Mouse (Mus musculus) G1E (cell line): ENCODE results near the gene Kcmf1. TPM values are rescaled to one million over a fixed set of nuclear protein-coding genes. Genes with fewer than 3 reads are reported as not detected.

Experiments
- ATAC-seq: 2 replicates; pipeline ENCODE4 v1.8.0; 2016; ENCODE audit warnings: mild to moderate bottlenecking; ENCODE audit not compliant: insufficient number of reproducible peaks, poor library complexity, low FRiP score, severe bottlenecking; ENCODE audit errors: extremely low read depth
- DNase-seq: peaks from one replicate; pipeline ENCODE4 v3.0.0; 2012; ENCODE audit warnings: low spot score
- H3K27me3 ChIP-seq: 2 replicates; pipeline ENCODE4 v1.6.1; 2012; ENCODE audit warnings: mild to moderate bottlenecking, low read length, inconsistent platforms; ENCODE audit not compliant: insufficient read depth
- H3K36me3 ChIP-seq: replicated peaks from 2 replicates; pipeline ENCODE3; 2012; ENCODE audit warnings: mild to moderate bottlenecking, inconsistent platforms
- H3K4me1 ChIP-seq: 2 replicates; pipeline ENCODE4 v1.6.1; 2012; ENCODE audit warnings: low read depth, low read length, inconsistent platforms, mixed read lengths; ENCODE audit not compliant: insufficient read depth
- H3K4me3 ChIP-seq: 2 replicates; pipeline ENCODE4 v1.5.1; 2012; ENCODE audit warnings: low read depth, mild to moderate bottlenecking, inconsistent platforms, low read length, moderate library complexity, mixed read lengths
- H3K9me3 ChIP-seq: replicated peaks from 2 replicates; pipeline ENCODE4 v1.6.1; 2012; ENCODE audit warnings: inconsistent platforms
- CTCF ChIP-seq: IDR thresholded peaks from 2 replicates; pipeline ENCODE4 v1.5.1; 2012; ENCODE audit warnings: low read depth, low read length, inconsistent platforms, mixed read lengths
- GATA1 ChIP-seq: IDR thresholded peaks from 2 replicates; pipeline ENCODE4 v1.6.1; 2012; ENCODE audit warnings: borderline replicate concordance, low read length, inconsistent platforms, mixed read lengths
- GATA2 ChIP-seq: IDR thresholded peaks from 2 replicates; pipeline ENCODE4 v1.6.1; 2012; ENCODE audit warnings: low read depth, low read length, inconsistent platforms, borderline replicate concordance
- POLR2AphosphoS5 ChIP-seq: IDR thresholded peaks from 2 replicates; pipeline ENCODE4 v1.6.1; 2012; ENCODE audit warnings: low read depth, low read length, inconsistent platforms; ENCODE audit not compliant: insufficient replicate concordance
- TAL1 ChIP-seq: conservative IDR thresholded peaks from 2 replicates; pipeline ENCODE4 v1.6.1; 2012; ENCODE audit warnings: low read depth, low read length, inconsistent platforms, mixed read lengths
- polyA plus RNA-seq: library from polyadenylated mRNA; stranded (reverse); fragments of >175 nt; gene quantifications from 2 replicates; pipeline ENCODE4 v1.2.3, GENCODE M21; 2012
- total RNA-seq, 2 experiments: library from RNA; stranded (forward) in 1 of 2; stranded (reverse) in 1 of 2; fragments of 200-1000 nt in 1 of 2; fragments of >200 nt in 1 of 2; fragmentation: Nextera tagmentation in 1 of 2; gene quantifications; 2 replicates each; pipeline ENCODE4 v1.2.3; 2014 to 2017

Gene Kcmf1
- total and polyA plus RNA-seq, 3 experiments, result 65.2 to 102 (median 88.5) TPM

DNA sequence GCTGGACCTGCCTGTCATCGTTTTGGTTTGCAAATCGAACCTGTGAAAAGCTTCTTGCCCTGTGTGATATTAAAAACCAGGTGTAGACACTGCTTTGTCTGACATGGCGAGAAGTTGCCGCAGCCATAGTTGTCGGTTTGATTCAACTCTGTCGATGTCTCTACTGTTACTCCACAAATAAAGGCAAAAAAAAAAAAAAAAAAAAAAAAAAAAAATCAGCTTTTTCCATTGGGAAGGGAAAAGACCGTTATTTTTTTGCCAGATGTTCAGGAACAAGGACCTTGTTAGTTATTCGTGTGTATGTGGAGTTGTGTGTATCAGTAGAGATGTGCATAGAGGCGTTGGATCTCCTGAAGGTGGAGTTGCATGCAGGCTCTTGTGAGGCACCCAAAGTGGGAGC lies 74.0 kb downstream of the Kcmf1 start:
- Histone ChIP-seq H3K36me3 (no peaks in the 10 kb centered on the region), H3K4me1 (no peaks in the 10 kb centered on the region), H3K27me3 (peaks cover 14% of the 10 kb centered on the region; the same call in 1 of the 2 replicates), H3K9me3 (no peaks in the 10 kb centered on the region), H3K4me3 (no peak overlapping the region)
- DNase-seq (no peak), ATAC-seq (no peak)
- no peak for TF ChIP-seq CTCF
- TF ChIP-seq TAL1, result no peak

DNA sequence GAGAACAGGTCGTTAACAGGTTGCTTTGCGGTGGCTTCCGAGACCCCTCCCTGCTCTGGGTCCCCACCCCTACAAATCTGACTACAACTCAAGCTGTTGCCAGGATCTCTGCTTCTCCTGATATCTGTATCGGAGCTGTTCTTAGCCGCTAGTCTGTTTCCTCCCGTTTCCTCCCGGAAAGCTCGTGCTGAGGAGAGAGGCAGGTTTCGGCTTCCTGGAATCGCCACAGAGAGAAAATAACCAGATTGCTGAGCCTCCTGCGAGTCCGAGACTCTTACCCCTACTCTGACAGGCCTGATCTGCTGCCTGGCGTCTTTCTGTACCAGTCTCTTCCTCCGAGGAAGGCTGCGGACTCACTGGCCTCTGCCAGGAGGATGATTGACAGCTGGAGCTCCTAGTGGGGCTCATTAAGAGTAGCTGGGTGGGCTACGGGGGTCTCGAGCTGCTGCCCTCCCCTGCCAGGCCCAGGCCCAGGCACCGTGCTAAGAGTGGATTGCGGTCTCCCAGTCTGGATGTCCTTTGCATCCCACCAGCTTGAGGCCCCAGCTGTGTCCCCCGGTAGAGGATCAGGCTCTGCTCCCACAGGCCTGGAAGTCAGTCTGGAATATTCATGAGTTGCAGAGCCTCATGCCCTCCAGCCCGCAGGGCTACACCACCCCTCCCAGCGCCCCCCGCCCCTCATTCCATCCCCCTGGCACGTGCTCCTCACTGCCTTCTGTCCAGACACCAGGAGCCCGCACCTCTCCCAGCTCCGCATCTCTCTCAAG lies 74.6 kb downstream of the Kcmf1 start:
- Histone ChIP-seq H3K4me3 (no peak overlapping the region), H3K27me3 (peaks cover 14% of the 10 kb centered on the region; the same call in 1 of the 2 replicates), H3K9me3 (no peaks in the 10 kb centered on the region), H3K36me3 (no peaks in the 10 kb centered on the region), H3K4me1 (no peaks in the 10 kb centered on the region)
- DNase-seq, result no peak
- TF ChIP-seq GATA2 (no peak), CTCF (no peak), TAL1 (no peak)
- ATAC-seq, result no peak

DNA sequence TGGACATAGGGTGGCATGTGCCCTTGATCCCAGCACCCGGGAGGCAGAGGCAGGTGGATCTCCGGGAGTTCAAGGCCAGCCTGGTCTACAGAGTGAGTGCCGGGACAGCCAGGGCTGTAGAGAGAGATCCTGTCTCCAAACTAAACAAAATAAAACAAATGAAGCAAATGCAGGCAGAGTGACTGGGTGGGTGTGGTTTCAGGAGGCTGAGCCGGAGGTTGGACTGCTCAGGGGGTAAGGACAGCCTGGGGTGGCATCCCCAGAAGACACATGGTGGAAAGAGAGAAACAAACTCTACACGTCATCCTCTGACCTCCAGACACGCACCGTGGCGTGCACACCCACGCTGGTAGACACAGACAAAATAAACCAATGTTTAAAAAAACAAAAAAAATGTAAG lies 86.3 kb downstream of the Kcmf1 start:
- Histone ChIP-seq H3K27me3 (peaks cover 3% of the 10 kb centered on the region; the same call in 1 of the 2 replicates), H3K4me1 (no peaks in the 10 kb centered on the region), H3K36me3 (no peaks in the 10 kb centered on the region), H3K9me3 (no peaks in the 10 kb centered on the region), H3K4me3 (no peak overlapping the region)
- ATAC-seq (no peak), DNase-seq (no peak)
- no peak for TF ChIP-seq GATA1
- TF ChIP-seq CTCF, result no peak

DNA sequence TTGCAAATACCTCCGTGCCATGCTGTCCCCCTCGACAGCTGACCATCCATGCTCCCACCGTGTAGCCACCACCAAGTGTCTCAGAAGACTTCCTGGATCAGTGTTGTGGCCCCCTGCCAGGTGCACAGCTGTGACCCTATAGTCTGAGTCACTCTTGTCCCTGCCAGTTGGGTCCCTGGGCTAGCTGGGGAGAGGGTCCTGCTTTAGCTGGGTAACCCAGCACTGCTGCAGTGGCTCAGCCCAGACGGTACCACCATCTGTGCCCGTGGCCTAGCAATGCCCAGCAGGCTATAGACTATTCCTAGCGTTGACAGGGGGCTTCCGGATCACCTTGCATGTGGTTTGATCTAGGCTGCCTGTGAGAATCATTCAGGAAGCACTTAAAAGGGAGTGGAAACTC lies 89.5 kb downstream of the Kcmf1 start:
- DNase-seq, result no peak
- H3K4me3 ChIP-seq, result no peak overlapping the region
- TF ChIP-seq CTCF (no peak), POLR2AphosphoS5 (no peak), GATA1 (no peak), TAL1 (no peak), GATA2 (no peak)
- ATAC-seq, result no peak
- no peaks in the 10 kb centered on the region for H3K4me1 ChIP-seq
- H3K27me3 ChIP-seq, result peaks cover 3% of the 10 kb centered on the region; the same call in 1 of the 2 replicates
- no peaks in the 10 kb centered on the region for H3K36me3 ChIP-seq
- H3K9me3 ChIP-seq, result no peaks in the 10 kb centered on the region

DNA sequence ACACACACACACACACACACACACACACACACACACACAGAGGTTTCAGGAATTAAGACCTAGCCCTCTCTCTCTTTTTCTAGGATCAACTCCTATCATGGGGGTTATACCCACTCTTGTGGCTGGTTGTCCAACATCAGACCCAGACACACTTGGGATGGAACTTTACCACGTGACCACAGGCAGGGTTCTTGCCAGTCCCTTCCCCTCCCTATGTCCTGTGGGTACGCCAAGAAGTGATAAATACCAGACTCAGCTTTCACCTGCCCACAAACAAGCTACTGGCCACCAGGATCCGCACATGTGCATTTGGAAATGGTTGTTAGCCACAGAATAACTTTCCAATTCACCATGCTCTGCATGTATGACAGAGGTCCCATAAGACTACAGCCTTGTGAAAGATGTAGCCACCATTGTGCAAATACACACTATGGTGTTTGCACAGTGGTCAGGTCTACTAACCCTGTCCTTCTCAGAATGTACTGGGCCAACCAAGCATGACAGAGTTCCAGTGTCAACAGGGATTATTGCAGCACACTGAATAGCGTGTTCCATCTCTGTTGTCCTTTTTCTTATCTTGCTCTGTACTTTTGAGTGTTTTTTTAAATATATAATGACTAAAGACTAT lies 90.1 kb downstream of the Kcmf1 start:
- H3K4me3 ChIP-seq, result no peak overlapping the region
- TF ChIP-seq GATA1, result no peak
- TF ChIP-seq POLR2AphosphoS5, result no peak
- no peak for TF ChIP-seq CTCF
- no peak for TF ChIP-seq GATA2
- TF ChIP-seq TAL1, result no peak
- H3K9me3 ChIP-seq, result no peaks in the 10 kb centered on the region
- DNase-seq (no peak), ATAC-seq (no peak)
- H3K36me3 ChIP-seq, result no peaks in the 10 kb centered on the region
- H3K4me1 ChIP-seq, result no peaks in the 10 kb centered on the region
- peaks cover 3% of the 10 kb centered on the region; the same call in 1 of the 2 replicates for H3K27me3 ChIP-seq

DNA sequence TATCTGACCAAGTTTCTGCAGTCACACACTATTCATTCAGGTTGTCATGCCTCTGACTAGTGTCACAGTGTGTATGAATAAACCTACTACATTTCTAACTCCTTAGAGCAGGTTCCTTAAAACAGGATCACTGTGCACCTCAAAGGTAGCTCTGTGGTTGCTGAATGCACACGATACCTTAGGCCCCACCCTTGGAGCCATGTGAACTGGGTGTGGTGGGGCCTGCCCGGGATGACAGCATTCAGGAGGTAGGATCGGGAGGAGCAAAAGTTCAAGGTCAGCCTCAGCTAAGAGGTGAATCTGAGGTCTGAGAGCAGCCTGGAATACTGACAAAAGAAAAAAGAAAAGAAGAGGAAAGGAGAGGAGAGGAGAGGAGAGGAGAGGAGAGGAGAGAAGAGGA lies 91.4 kb downstream of the Kcmf1 start:
- TF ChIP-seq GATA1, result no peak
- no peak for TF ChIP-seq CTCF
- no peak for TF ChIP-seq GATA2
- TF ChIP-seq TAL1, result no peak
- no peak for TF ChIP-seq POLR2AphosphoS5

DNA sequence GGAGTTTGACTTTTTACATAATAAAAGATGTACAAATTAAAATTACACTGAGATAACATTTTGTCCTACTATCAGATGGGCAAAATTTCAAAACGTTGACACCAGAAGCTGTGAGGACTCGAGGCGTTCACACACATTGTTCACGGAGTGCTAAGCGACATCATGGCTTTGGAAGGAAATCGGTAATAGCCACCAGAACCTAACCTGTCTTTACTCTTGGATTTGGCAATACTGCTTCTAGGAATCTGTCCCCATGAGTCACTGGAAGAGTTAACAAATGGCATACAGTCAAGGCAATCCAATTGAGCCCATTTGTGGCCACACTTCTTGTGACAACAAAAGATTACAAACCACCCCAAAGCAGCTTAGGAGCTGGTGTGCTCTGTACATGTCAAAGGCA lies 96.1 kb downstream of the Kcmf1 start:
- DNase-seq (no peak), ATAC-seq (no peak)
- H3K36me3 ChIP-seq, result no peaks in the 10 kb centered on the region
- no peaks in the 10 kb centered on the region for H3K9me3 ChIP-seq
- no peaks in the 10 kb centered on the region for H3K4me1 ChIP-seq
- no peak overlapping the region for H3K4me3 ChIP-seq
- H3K27me3 ChIP-seq, result peaks cover 2% of the 10 kb centered on the region; the same call in 1 of the 2 replicates
- no peak for TF ChIP-seq CTCF
- TF ChIP-seq GATA2, result no peak
- no peak for TF ChIP-seq TAL1
- TF ChIP-seq GATA1, result no peak
- no peak for TF ChIP-seq POLR2AphosphoS5

More for the DNA sequence above, 91.4 kb downstream of the Kcmf1 start:
- Histone ChIP-seq H3K36me3 (no peaks in the 10 kb centered on the region), H3K4me3 (no peak overlapping the region), H3K27me3 (peaks cover 3% of the 10 kb centered on the region; the same call in 1 of the 2 replicates), H3K9me3 (no peaks in the 10 kb centered on the region), H3K4me1 (no peaks in the 10 kb centered on the region)
- ATAC-seq, result no peak
- no peak for DNase-seq
